Mouse (Mus musculus) testis, adult 2 months (tissue): Measurements from ENCODE around the gene Dhodh.

Experiments
- CTCF ChIP-seq: fragments of 200-500 bp; IDR thresholded peaks from 2 replicates; pipeline ENCODE4 v1.5.1; 2012; ENCODE audit warnings: low read depth, mild to moderate bottlenecking, inconsistent platforms, low read length, moderate library complexity; ENCODE audit not compliant: control insufficient read depth, insufficient read depth, insufficient replicate concordance
- POLR2A ChIP-seq: fragments of 200-500 bp; IDR thresholded peaks from 2 replicates; pipeline ENCODE4 v1.6.1; 2012; ENCODE audit warnings: low read depth, mild to moderate bottlenecking, inconsistent platforms, low read length, moderate library complexity; ENCODE audit not compliant: control insufficient read depth

DNA sequence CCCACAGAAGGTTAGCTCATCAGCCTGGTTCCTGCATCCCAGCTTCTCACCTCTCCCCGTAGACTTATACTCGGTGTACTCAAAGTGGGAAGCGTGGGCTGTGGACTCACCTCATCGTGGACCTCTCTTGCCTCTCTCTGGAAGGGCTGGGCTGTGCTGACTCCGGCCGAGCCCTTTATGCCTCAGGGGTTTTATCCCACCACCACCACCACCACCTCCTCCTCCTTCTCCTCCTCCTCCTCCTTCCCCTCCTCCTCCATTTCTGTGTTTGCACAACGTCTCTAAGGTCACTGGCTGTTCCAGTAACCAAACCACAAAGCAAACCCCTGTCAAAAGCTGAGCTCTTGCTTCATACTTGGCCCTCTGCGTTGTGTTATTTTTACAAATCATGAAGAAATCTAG lies 29.6 kb downstream of the Dhodh start, which contains the start of gene Hp:
- TF ChIP-seq POLR2A: no peak
- TF ChIP-seq CTCF: no peak
